Mouse (Mus musculus): ENCODE results near the gene Rln1.

DNA sequence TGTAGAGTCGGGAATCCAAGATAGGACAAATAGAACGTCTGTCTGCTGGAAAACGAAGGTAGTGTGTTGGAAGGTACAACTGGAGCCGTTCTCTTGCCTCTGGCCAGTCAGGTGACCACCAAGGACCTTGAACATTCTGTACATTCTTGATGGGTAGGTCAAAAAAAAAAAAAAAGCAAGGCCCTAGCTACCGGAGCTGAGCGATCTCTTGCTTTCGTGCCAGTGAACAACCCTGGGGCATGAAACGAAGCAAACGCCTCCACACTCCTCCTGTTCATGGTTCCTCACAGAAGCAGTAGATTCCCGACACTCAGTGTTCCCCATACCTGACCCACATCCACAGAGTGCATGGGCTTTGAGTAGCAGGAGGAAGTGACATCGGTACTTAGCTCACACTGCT lies 21.8 kb upstream of the Rln1 start:
- TF ChIP-seq CTCF (IDR thresholded peaks at IDR 0.05; ENCODE audit: low read depth, low read length) (no peak), GATA1 (IDR thresholded peaks at IDR 0.05; ENCODE audit: borderline replicate concordance, low read length) (no peak)

Data from G1E (cell line).